Mouse (Mus musculus) CH12.LX (cell line): ENCODE results near the gene Gm43738.

Experiments
- CHD2 ChIP-seq: IDR thresholded peaks from 2 replicates; pipeline ENCODE4 v1.6.1; 2011; ENCODE audit warnings: low read length, improper control_type of control experiment
- CTCF ChIP-seq, 2 experiments: IDR thresholded peaks in 1 of 2; conservative IDR thresholded peaks in 1 of 2; 2 replicates each; pipeline ENCODE4 v1.5.1; 2011 to 2012; ENCODE audit warnings: low read depth in 2 of 2, low read length in 2 of 2, improper control_type of control experiment in 1 of 2, inconsistent platforms in 1 of 2, mild to moderate bottlenecking in 1 of 2, moderate library complexity in 1 of 2
- GABPA ChIP-seq: IDR thresholded peaks from 2 replicates; pipeline ENCODE4 v1.6.1; 2012; ENCODE audit warnings: low read depth, low read length, improper control_type of control experiment, inconsistent platforms; ENCODE audit not compliant: insufficient replicate concordance
- MAX ChIP-seq: IDR thresholded peaks from 2 replicates; pipeline ENCODE4 v1.6.1; 2011; ENCODE audit warnings: low read length, improper control_type of control experiment
- NRF1 ChIP-seq: IDR thresholded peaks from 2 replicates; pipeline ENCODE4 v1.6.1; 2014; ENCODE audit warnings: low read depth, mild to moderate bottlenecking, inconsistent platforms, low read length, improper control_type of control experiment, moderate library complexity
- POLR2A ChIP-seq: IDR thresholded peaks from 2 replicates; pipeline ENCODE4 v1.6.1; 2011; ENCODE audit warnings: low read depth, mild to moderate bottlenecking, improper control_type of control experiment, low read length
- SIN3A ChIP-seq: IDR thresholded peaks from 2 replicates; pipeline ENCODE4 v1.6.1; 2012; ENCODE audit warnings: low read length, improper control_type of control experiment, inconsistent platforms
- TCF12 ChIP-seq: IDR thresholded peaks from 2 replicates; pipeline ENCODE4 v1.6.1; 2014; ENCODE audit warnings: low read depth, mild to moderate bottlenecking, inconsistent platforms, low read length, improper control_type of control experiment

DNA sequence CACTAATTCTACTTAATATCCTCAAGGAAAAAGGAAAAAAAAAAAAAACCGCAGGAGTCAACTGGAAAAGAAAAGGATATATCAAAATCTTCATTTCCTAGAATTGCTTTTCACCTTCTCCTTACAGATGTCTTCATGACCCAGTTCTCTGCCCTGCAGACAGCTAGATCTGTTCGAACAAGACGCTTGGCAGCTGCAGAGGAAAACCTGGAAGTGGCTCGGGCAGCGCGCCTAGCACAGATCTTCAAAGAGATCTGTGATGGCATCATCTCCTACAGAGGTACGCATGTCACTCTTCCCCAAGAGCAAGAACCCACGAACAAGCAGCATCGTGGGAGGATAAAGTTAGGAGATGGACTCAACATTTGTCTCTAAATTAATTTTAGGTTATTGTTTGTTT, 42.5 kb downstream of the Gm43738 start:
- no peak for TF ChIP-seq GABPA
- no peak for TF ChIP-seq CTCF (conservative IDR thresholded peaks at IDR 0.05 in 1 of 2, IDR thresholded peaks at IDR 0.05 in 1 of 2; ENCODE audit: low read depth in 2 of 2, low read length in 2 of 2)
- TF ChIP-seq POLR2A, result no peak
- no peak for TF ChIP-seq CHD2
- no peak for TF ChIP-seq NRF1
- no peak for TF ChIP-seq SIN3A
- TF ChIP-seq MAX, result no peak
- TF ChIP-seq TCF12, result no peak
